Mouse (Mus musculus) liver, embryonic 12.5 days (tissue): ENCODE results near the gene Gm21761. TPM values are rescaled to one million over a fixed set of nuclear protein-coding genes. Genes with fewer than 3 reads are reported as not detected.
"Not testable (repeated sequence)": the region's sequence is repeated elsewhere in the genome, so short reads cannot be mapped to it uniquely, and the experiment has no call there.

Experiments
- ATAC-seq: fragments of 200-750 bp; cut with Nextera tagmentation; 2 replicates; pipeline ENCODE4 v1.8.0; 2017; ENCODE audit warnings: moderate number of reproducible peaks, mild to moderate bottlenecking, moderate library complexity
- H3K27ac ChIP-seq: fragments of 300-500 bp; sonication (generic); 2 replicates; pipeline ENCODE4 v1.5.1; 2016; ENCODE audit warnings: mild to moderate bottlenecking
- H3K27me3 ChIP-seq: fragments of 300-500 bp; sonication (generic); replicated peaks from 2 replicates; pipeline ENCODE4 v1.6.1; 2016; ENCODE audit warnings: mild to moderate bottlenecking, moderate library complexity
- H3K36me3 ChIP-seq: fragments of 300-500 bp; sonication (generic); 2 replicates; pipeline ENCODE4 v1.6.1; 2016; ENCODE audit warnings: mild to moderate bottlenecking, moderate library complexity
- H3K4me1 ChIP-seq: fragments of 300-500 bp; sonication (generic); 2 replicates; pipeline ENCODE4 v1.6.1; 2016
- H3K4me2 ChIP-seq: fragments of 300-500 bp; sonication (generic); 2 replicates; pipeline ENCODE4 v1.6.1; 2016; ENCODE audit warnings: mild to moderate bottlenecking, moderate library complexity
- H3K4me3 ChIP-seq: fragments of 300-500 bp; sonication (generic); 2 replicates; pipeline ENCODE4 v1.5.1; 2016; ENCODE audit warnings: mild to moderate bottlenecking, moderate library complexity
- H3K9ac ChIP-seq: fragments of 300-500 bp; sonication (generic); 2 replicates; pipeline ENCODE4 v1.6.1; 2016; ENCODE audit warnings: mild to moderate bottlenecking, moderate library complexity
- H3K9me3 ChIP-seq: fragments of 300-500 bp; sonication (generic); replicated peaks from 2 replicates; pipeline ENCODE4 v1.6.1; 2016; ENCODE audit warnings: mild to moderate bottlenecking, moderate library complexity
- WGBS: fragments of 180-500 bp; shearing (Covaris S2); methylation state at CpG from one replicate; pipeline ENCODE4 v1.1.7; 2016; ENCODE audit not compliant: insufficient replicate concordance; 5-methylcytosine and 5-hydroxymethylcytosine counted together
- polyA plus RNA-seq: library from polyadenylated mRNA; unstranded; fragments of >200 nt; fragmentation: Nextera tagmentation; extraction: Ambion mirVana; gene quantifications from 2 replicates; pipeline ENCODE4 v1.2.1, GENCODE M21; 2016

The Gm21761 gene
- polyA plus RNA-seq, 1 experiment from 2014 or later: not detected

GRCm38 (mm10) chr13:119898549-119898948 lies 30.5 kb downstream of the Gm21761 start:
- H3K27ac ChIP-seq, H3K9ac ChIP-seq: not testable (repeated sequence)

GRCm38 (mm10) chr13:119894685-119895084 lies 34.4 kb downstream of the Gm21761 start, which contains the start of gene Tcstv1:
Gene Tcstv1, minus strand, starts transcription at chr13:119894785.
- not testable (repeated sequence) for H3K36me3 ChIP-seq, ATAC-seq, H3K27ac ChIP-seq, H3K9me3 ChIP-seq, H3K27me3 ChIP-seq, H3K4me3 ChIP-seq, H3K4me1 ChIP-seq, H3K9ac ChIP-seq, H3K4me2 ChIP-seq
- WGBS: 46% methylated on average over 3 of the region's 3 CpGs

More at GRCm38 (mm10) chr13:119898549-119898948, 30.5 kb downstream of the Gm21761 start:
- H3K36me3 ChIP-seq, H3K27me3 ChIP-seq, H3K4me3 ChIP-seq, H3K4me2 ChIP-seq, ATAC-seq, H3K9me3 ChIP-seq, H3K4me1 ChIP-seq: not testable (repeated sequence)
- 37% methylated on average over 5 of the region's 5 CpGs for WGBS

- H3K36me3 ChIP-seq, H3K4me1 ChIP-seq, H3K27ac ChIP-seq, H3K9ac ChIP-seq, H3K27me3 ChIP-seq, ATAC-seq, H3K9me3 ChIP-seq, H3K4me3 ChIP-seq, H3K4me2 ChIP-seq: not testable (repeated sequence)
- WGBS: 41% methylated on average over 4 of the region's 4 CpGs
Observed at GRCm38 (mm10) chr13:119886896-119887295, 42.2 kb downstream of the Gm21761 start.

- H3K4me1 ChIP-seq, H3K9me3 ChIP-seq, H3K36me3 ChIP-seq, H3K9ac ChIP-seq, H3K27me3 ChIP-seq, H3K27ac ChIP-seq, H3K4me2 ChIP-seq, H3K4me3 ChIP-seq, ATAC-seq: not testable (repeated sequence)
- WGBS: 55% methylated on average over 6 of the region's 7 CpGs
Observed at GRCm38 (mm10) chr13:119864395-119864999, 64.6 kb downstream of the Gm21761 start.

- H3K9me3 ChIP-seq, H3K27ac ChIP-seq, ATAC-seq, H3K4me2 ChIP-seq, H3K4me1 ChIP-seq, H3K4me3 ChIP-seq, H3K36me3 ChIP-seq, H3K27me3 ChIP-seq, H3K9ac ChIP-seq: not testable (repeated sequence)
- WGBS: no CpG with 5 or more reads among the region's 6 CpGs
Observed at GRCm38 (mm10) chr13:119862399-119862798, 66.7 kb downstream of the Gm21761 start.

Other genes starting within 250 kb of the Gm21761 start
- 105 and 111 TPM in 2 replicates for gene Hmgcs1, start 238.9 kb downstream of the Gm21761 start, polyA plus RNA-seq
- gene Nim1k, start 173.4 kb downstream of the Gm21761 start, polyA plus RNA-seq: 0.07 and 0.23 TPM in 2 replicates
- gene Zfp131, start 138.4 kb downstream of the Gm21761 start, polyA plus RNA-seq: 25.5 and 28.4 TPM in 2 replicates
- gene AF067063, start 99.1 kb downstream of the Gm21761 start, polyA plus RNA-seq: not detected in 2 replicates
- gene D13Ertd608e, start 93.3 kb downstream of the Gm21761 start, polyA plus RNA-seq: not detected in 2 replicates
- gene Tcstv1, start 34.5 kb downstream of the Gm21761 start, polyA plus RNA-seq: not detected in 2 replicates
- not detected in 2 replicates for gene B020031M17Rik, start 21.5 kb upstream of the Gm21761 start, polyA plus RNA-seq
- not detected in 2 replicates for gene Gm36079, start 97.7 kb upstream of the Gm21761 start, polyA plus RNA-seq
- not detected in 2 replicates for gene Gm21188, start 122.9 kb upstream of the Gm21761 start, polyA plus RNA-seq
- not detected in 2 replicates for gene Gm20767, start 211.0 kb upstream of the Gm21761 start, polyA plus RNA-seq
- not detected in 2 replicates for gene Gm21818, start 243.2 kb upstream of the Gm21761 start, polyA plus RNA-seq